Mouse (Mus musculus) cortical plate, adult 2 months (tissue): Measurements from ENCODE around the gene Dip2a. TPM values are rescaled to one million over a fixed set of nuclear protein-coding genes. Genes with fewer than 3 reads are reported as not detected.

Experiments used
- H3K27ac ChIP-seq: fragments of 200-500 bp; 2 replicates; pipeline ENCODE4 v1.5.1; 2012; ENCODE audit warnings: low read length, control low read depth, inconsistent platforms; ENCODE audit not compliant: insufficient read depth
- H3K4me1 ChIP-seq: fragments of 200-500 bp; 2 replicates; pipeline ENCODE4 v1.6.1; 2011; ENCODE audit warnings: low read length; ENCODE audit not compliant: control insufficient read depth, insufficient read depth
- H3K4me3 ChIP-seq: fragments of 200-500 bp; 2 replicates; pipeline ENCODE4 v1.5.1; 2011; ENCODE audit warnings: mild to moderate bottlenecking, low read length, control low read depth; ENCODE audit not compliant: insufficient read depth
- CTCF ChIP-seq: fragments of 200-500 bp; IDR thresholded peaks from 2 replicates; pipeline ENCODE4 v1.5.1; 2011; ENCODE audit warnings: mild to moderate bottlenecking, control low read depth, low read length; ENCODE audit not compliant: insufficient read depth; ENCODE audit errors: extremely low read depth
- POLR2A ChIP-seq: fragments of 200-500 bp; IDR thresholded peaks from 2 replicates; pipeline ENCODE4 v1.6.1; 2011; ENCODE audit warnings: mild to moderate bottlenecking, low read length, control low read depth; ENCODE audit not compliant: insufficient read depth; ENCODE audit errors: extremely low read depth
- polyA plus RNA-seq: library from polyadenylated mRNA; depleted of rRNA; stranded (reverse); fragments of >200 nt; gene quantifications from 2 replicates; pipeline ENCODE4 v1.2.3, GENCODE M21; 2012

The Dip2a gene
- polyA plus RNA-seq, 1 experiment: 49.2 TPM

DNA sequence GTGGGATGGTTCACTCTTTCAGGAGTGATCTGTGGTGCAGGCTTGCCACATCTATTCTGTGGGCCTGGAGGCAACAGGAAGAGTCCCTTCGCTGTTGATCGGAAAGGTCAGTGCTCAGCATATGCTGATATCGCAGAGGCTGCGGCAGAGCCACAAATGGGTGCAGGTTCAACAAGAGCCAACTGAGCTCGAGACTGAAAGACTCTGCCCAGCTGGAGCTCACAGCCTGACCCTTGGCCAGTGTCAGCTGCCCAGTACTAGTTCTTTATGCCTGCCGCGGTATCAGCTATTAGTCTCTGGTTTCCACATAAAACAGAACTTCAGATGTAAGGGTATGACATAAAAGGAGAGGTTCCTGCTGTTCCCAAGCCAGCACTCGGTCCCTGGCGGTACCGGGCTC, 69.8 kb downstream of the Dip2a start:
- H3K4me1 ChIP-seq: no peaks in the 10 kb centered on the region
- H3K4me3 ChIP-seq: no peak overlapping the region
- TF ChIP-seq POLR2A: no peak
- no peak for TF ChIP-seq CTCF
- no peak overlapping the region for H3K27ac ChIP-seq

DNA sequence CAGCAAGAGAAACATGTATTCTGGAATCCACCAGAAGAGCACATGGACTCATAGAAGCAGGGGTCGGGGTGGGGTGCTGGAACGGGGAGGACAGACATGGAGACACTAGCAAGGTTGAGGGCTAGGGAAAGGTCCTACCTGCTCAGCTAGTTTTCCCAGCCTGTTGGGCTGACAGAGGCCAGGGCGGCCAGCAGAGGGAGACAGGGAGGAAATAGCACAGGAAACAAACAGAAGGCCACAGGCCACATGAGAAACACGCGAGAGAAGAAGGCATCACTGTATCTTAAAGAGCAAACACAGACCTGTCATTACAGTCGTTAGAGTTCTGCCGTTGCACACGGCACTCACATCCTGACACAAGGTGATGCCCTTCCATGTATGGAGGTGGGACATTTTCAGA, 73.9 kb downstream of the Dip2a start:
- TF ChIP-seq POLR2A (no peak), CTCF (peak; percentile 57)
- Histone ChIP-seq H3K27ac (no peak overlapping the region), H3K4me1 (no peaks in the 10 kb centered on the region), H3K4me3 (no peak overlapping the region)

DNA sequence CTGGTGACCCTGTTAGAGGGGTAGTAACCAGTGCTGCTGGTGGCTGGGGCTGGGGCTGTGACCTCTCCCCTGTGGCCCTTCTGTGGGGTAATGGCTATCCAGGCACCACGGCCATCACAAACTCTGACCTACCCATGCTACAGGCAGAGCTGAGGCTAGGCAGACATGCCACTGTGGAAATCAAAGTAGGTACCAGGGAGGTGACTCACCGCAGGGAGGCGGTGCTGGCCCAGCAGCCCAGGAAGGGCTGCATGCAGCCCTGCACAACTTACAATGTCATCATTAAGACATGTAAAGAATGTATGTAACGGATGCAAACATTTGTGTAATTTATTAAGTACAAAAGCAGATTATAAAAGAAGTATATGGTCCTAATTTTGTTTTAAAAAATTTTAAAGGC, 82.7 kb downstream of the Dip2a start:
- no peak for TF ChIP-seq CTCF
- no peak for TF ChIP-seq POLR2A
- no peak overlapping the region for H3K4me3 ChIP-seq
- H3K4me1 ChIP-seq: peaks cover 3% of the 10 kb centered on the region
- no peak overlapping the region for H3K27ac ChIP-seq

DNA sequence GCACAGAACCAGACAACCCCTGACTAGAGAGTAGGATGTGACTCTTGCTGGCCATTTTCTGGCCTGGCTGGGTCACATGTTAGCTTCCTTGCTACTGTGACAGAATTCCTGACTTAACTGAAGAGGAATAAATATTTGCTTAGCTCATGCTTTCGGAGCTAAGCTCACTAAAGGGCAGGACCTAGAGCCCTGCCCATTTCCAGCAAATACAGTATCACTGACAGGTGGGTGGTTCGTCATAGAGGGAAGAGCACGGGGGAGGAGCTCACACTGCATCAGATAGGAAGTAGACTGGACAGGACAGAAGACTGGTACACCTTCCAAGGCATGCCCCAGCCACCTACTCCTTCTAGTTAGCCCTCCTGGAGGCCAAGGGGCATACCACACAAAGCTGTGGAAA, 83.6 kb downstream of the Dip2a start:
- H3K4me3 ChIP-seq: no peak overlapping the region
- no peak overlapping the region for H3K27ac ChIP-seq
- TF ChIP-seq CTCF (no peak), POLR2A (no peak)
- H3K4me1 ChIP-seq: peaks cover 5% of the 10 kb centered on the region

DNA sequence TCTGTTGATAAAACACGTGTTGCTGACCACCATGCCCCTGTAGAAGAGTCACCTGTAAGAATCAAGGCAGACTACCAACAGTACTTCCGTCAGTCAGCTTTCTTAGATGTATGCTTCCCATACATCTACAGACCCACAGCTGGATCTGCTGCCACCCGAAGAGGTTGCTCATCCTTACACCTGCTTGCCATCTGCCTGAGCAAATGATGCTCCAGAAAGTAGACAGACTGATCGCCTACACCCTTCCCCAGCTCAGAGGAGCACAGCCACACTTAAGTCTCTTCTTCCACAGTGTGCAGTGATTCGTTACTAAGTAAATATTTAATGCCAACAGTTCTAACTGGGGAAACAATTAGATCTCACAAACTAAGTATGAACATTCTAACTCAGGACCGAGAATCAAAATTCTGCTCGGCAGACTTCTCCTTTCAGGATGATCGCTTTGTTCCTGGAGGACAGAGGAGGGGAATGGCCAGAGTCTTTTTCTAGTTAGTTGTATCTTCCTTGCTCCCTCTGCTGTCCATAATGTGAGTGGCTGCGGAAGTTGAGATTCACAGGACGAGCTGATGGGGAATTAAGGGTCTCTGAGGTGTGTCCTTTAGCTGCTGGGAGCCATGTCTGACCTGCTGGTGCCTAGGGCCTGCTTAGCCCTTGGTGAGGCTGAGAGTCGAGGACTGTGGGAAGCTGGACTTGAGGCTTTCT, 84.6 kb downstream of the Dip2a start:
- Histone ChIP-seq H3K4me3 (no peak overlapping the region), H3K27ac (no peak overlapping the region), H3K4me1 (peaks cover 5% of the 10 kb centered on the region)
- TF ChIP-seq POLR2A: no peak
- peak; percentile 36; the same call in 1 of the 2 replicates for TF ChIP-seq CTCF

DNA sequence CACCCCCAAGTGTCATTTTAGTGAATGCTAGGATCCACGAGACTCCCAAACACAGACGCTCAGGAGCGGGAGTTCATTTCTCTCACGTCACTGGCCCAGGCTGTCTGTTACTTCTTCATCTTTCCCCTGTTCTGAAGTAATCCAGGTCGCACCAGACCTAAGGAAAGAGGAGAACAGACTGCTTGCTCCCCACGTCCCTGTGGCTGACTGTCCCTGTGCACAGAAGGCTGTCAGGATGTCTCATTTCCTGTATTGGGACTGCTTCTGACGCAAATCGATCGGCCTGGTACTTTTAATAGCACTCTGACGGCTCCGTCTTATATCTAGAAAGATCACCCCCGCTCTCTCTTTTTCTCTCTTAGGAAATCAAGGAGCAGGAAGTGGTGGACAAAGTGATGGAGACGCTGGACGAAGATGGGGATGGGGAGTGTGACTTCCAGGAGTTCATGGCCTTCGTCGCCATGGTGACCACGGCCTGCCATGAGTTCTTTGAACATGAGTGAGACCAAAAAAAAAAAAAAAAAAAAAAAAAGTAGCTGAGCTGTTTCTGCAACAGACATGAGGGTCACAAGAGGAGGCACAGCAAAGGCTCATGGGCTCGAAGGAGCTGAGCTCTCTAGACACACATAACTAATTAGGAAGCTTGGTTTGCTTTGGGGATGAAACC, 85.4 kb downstream of the Dip2a start:
- TF ChIP-seq POLR2A (no peak), CTCF (no peak)
- H3K4me3 ChIP-seq: no peak overlapping the region
- H3K27ac ChIP-seq: no peak overlapping the region
- peaks cover 5% of the 10 kb centered on the region for H3K4me1 ChIP-seq

DNA sequence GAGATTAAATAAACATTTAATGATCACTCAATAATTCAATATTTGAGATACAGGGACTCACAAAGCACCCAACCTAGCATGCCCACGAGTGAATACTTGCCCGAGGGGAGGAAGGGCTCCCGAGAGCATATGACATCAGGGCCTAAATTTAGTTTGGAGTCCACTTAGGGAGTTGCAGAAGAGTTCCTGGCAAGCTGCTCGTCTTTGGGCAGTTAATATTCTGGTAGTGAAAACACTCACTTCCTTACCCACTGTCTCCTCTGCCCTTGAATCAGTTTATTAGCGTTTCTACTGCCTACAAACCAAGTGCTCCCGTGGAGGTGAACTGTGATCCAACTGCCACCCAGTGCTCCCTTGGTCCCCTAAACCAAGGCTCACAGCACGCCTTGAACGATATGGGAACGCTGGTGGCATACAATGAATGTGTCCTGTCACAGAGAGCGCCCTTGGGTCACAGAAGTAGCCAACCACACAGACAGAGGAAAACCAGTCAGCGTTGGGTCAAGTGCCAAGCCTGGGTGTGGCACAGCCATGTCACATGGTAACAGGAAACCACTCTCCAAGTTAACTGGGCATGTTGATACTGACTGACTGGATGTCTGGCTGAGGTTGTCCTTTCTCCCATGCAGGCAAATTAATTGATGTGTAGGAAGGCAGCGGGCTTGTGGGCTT, 87.2 kb downstream of the Dip2a start:
- Histone ChIP-seq H3K4me3 (no peak overlapping the region), H3K27ac (peak overlapping the region; percentile 24; the same call in 1 of the 2 replicates), H3K4me1 (peaks cover 9% of the 10 kb centered on the region)
- TF ChIP-seq CTCF (no peak), POLR2A (no peak)

DNA sequence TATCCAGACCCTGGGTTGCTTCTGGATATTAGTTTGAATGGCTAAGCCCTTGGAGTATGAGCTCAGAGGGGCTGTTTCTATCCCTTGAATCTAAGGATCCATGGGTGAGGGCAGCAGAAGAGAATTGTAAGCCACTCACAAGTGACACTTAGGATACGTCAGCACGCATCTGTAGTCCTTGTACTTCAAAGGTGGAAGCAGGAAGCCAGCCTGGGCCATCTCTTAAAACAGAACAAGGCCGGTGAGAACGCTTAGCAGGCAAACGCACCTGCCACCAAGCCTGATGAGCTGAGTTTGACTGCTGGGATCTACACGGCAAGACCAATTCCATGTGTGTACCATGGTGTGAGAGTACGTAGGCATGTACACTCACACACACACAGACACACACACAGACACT, 87.9 kb downstream of the Dip2a start:
- Histone ChIP-seq H3K4me1 (peaks cover 9% of the 10 kb centered on the region), H3K27ac (no peak overlapping the region), H3K4me3 (no peak overlapping the region)
- TF ChIP-seq CTCF: no peak
- TF ChIP-seq POLR2A: no peak

DNA sequence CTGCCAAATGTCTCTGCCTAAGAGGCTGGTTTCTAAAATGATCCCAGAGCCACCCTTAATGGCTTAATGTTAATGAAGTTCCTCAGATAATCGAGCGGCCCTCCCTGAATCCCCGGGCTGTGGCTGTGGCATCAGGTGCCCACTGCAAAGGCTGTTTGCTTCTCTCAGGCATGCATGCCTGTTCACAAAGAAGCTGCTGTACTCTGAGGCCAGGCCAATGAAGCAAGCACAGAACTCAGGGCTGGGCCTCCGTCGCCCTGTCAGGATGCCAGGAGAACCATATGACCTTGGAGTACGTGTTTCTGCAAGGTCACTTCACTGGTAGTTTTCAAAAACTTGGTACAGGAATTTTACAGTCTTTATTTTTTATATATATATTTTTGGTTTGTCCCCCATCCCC, 89.5 kb downstream of the Dip2a start:
- H3K27ac ChIP-seq: no peak overlapping the region
- no peak overlapping the region for H3K4me3 ChIP-seq
- H3K4me1 ChIP-seq: peaks cover 9% of the 10 kb centered on the region
- TF ChIP-seq CTCF: no peak
- no peak for TF ChIP-seq POLR2A
